Comparison of ENCODE assay signal across 26 mouse cellular contexts in the genomic region with DNA sequence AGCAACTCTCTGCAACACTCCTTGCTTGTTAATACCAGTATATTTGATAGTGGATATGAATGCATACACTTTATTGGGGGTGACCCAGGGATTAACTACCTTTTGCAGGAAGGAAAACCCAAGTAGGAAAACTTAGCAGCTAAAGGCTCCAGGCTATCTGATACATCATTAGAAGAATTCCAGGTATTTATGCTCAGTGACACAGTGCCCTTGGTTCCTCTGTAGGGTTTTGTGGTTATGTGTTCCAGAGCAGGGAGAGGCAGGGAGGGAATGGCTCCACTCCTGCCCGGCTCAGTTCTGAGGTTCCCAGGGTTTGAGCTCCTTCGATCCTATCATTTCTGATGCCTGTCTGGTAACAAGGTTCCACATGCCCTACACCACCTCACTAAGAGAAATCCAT.
DNase-seq lines count a peak whose midpoint lies in the region; ATAC-seq and TF ChIP-seq lines count a peak whose summit lies in the region.
"Had no signal": no experiment of that assay in that cellular context is flagged by ENCODE, and none has a peak within 500 bp of the region (broad histone marks: within the 10 kb centered on the region; RNA-seq: fewer than 3 reads in every experiment).

No protein-coding gene starts in this region.

- peak; percentile 69 for ATAC-seq in Patski
- ATAC-seq: activated CD4-positive, CD25-positive, alpha-beta regulatory T cell, adult 4 months; CD4-positive, CD25-positive, alpha-beta regulatory T cell, adult 4 months; forebrain, embryonic 14.5 days; forebrain, embryonic 16.5 days had no signal

- POLR2A ChIA-PET in Patski (lab: Charles Lee) = no interaction called here

- peak; percentile 19 for DNase-seq in kidney, adult 2 months
- DNase-seq in kidney, adult 8-10 months = no peak
- peak; percentile 31 for DNase-seq in 3T3-L1 (ENCODE audit: low read depth, low spot score)
- no peak for DNase-seq in Patski (ENCODE audit: low read depth, low spot score)
- no peak for DNase-seq in gastrocnemius, adult 2 months
- no peak for DNase-seq in layer of hippocampus, adult 18-20 months (ENCODE audit: low spot score in 2 of 2)
- DNase-seq: adrenal gland, adult 8-10 months; adrenal gland, postnatal 25 days; B cell, adult 2 months; cerebellum, adult 11 months; cerebellum, adult 18-20 months; cerebellum, adult 8-10 months; cerebellum, adult 9-11 months; cerebellum, postnatal 14 days; cerebellum, postnatal 36 days; embryo, embryonic 11 days had no signal

- no peak overlapping the region for H3K27ac ChIP-seq in kidney, adult 2 months (ENCODE audit: insufficient read depth, low read depth, low read length)
- H3K27ac ChIP-seq in gastrocnemius, adult 2 months = no peak overlapping the region
- H3K27ac ChIP-seq: embryonic facial prominence, embryonic 13.5 days; embryonic facial prominence, embryonic 15.5 days; forebrain, embryonic 10.5 days; forebrain, embryonic 12.5 days had no signal

- no peak for TF ChIP-seq CTCF in kidney, adult 2 months (conservative IDR thresholded peaks at IDR 0.05; ENCODE audit: insufficient read depth, insufficient read length, low read depth, low read length)
- no peak for TF ChIP-seq CTCF in Patski (IDR thresholded peaks at IDR 0.05)
- no peak for TF ChIP-seq CTCF in gastrocnemius, adult 2 months (IDR thresholded peaks at IDR 0.05)

- H3K4me3 ChIP-seq in kidney, adult 2 months (ENCODE audit: insufficient read depth, low read depth, low read length) = no peak overlapping the region
- H3K4me3 ChIP-seq in gastrocnemius, adult 2 months = no peak overlapping the region
- H3K4me3 ChIP-seq: embryonic facial prominence, embryonic 13.5 days; embryonic facial prominence, embryonic 15.5 days; erythroblast, embryonic 14.5 days; forebrain, embryonic 10.5 days; forebrain, embryonic 12.5 days had no signal

- no peak for TF ChIP-seq POLR2A in kidney, adult 2 months (IDR thresholded peaks at IDR 0.05; ENCODE audit: low read depth, low read length)

- 67% methylated on average over 2 of the region's 2 CpGs for WGBS in kidney, adult 2 months

- CTCF ChIA-PET in Patski (lab: Charles Lee) = no interaction called here

- no peaks in the 10 kb centered on the region for H3K4me1 ChIP-seq in kidney, adult 2 months (ENCODE audit: control insufficient read depth, insufficient read depth, low read length)
- H3K4me1 ChIP-seq: embryonic facial prominence, embryonic 13.5 days; embryonic facial prominence, embryonic 15.5 days; forebrain, embryonic 10.5 days; forebrain, embryonic 12.5 days had no signal

- no peaks in the 10 kb centered on the region for H3K27me3 ChIP-seq in kidney, adult 2 months (replicated peaks; ENCODE audit: control insufficient read depth, insufficient read depth, low read length)
- no peaks in the 10 kb centered on the region for H3K27me3 ChIP-seq in Patski
- H3K27me3 ChIP-seq: CH12.LX; embryonic facial prominence, embryonic 13.5 days; embryonic facial prominence, embryonic 15.5 days; forebrain, embryonic 12.5 days had no signal

- intact Hi-C loops in gastrocnemius, adult 2 months (cut with DNase I) = no loop called here

- no peaks in the 10 kb centered on the region for H3K36me3 ChIP-seq in kidney, adult 2 months (ENCODE audit: control insufficient read depth, insufficient read depth, low read length)
- H3K36me3 ChIP-seq: embryonic facial prominence, embryonic 13.5 days; embryonic facial prominence, embryonic 15.5 days; forebrain, embryonic 10.5 days; forebrain, embryonic 12.5 days had no signal

- in situ Hi-C loops in Patski (cut with MboI; ENCODE audit: low pct_unique_long_range_greater_than_20kb) = no loop called here

Comparison
In these comparisons a context has a peak if more than half of its experiments do, and no peak if none do; other contexts are left out.
1. DNase-seq: peak in kidney, adult 2 months (single experiment) and 3T3-L1 (single experiment); none in kidney, adult 8-10 months (0 of 2), Patski (single experiment), gastrocnemius, adult 2 months (single experiment) and layer of hippocampus, adult 18-20 months (0 of 2).